Mouse (Mus musculus) B cell, adult 2 months (primary cell): ENCODE results near the gene Olfr54.
"Not testable (repeated sequence)": the region's sequence is repeated elsewhere in the genome, so short reads cannot be mapped to it uniquely, and the experiment has no call there.

Source experiments
- DNase-seq, 2 experiments: peaks; one replicate each; pipeline ENCODE4 v3.0.0; 2022

Olfr54 gene

DNA sequence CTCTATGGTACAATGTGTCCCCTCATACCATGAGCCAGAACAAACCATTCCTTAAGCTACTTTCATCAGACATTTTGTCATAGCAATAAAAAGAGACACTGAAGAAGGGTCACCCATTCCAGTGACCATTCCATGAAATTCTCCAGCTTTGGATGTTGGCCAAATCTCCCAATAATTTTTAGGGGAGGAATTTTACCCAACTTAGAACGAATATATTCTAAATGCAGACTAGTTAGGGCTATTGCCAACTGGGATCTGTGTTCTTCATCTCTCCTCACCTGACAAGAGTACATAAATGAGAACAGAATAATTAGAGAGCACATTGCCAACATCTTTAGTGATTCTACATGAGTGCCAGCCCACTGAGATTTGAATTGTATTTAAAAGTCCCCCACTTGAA, at the start of gene Olfr54:
Gene Olfr54, plus strand, starts transcription at position 301 of the 400 bp plus-strand sequence.
- no peak for DNase-seq

DNA sequence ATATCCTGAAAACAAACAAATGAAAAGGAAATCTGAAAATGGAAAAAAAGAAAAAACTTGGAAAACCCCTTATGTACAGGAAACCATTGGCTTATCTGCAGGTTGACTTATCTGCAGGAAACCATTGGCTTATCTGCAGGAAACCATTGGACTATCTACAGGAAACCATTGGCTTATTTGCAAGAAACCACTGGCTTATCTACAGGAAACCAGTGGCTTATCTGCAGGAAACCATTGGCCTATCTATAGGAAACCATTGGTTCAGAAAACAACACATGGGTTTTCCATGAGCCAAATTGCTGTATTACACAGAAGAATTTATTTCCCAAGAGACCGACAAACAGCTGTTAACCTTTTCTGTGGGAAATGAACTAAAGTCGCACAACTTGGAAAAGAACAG, 49.1 kb upstream of the Olfr54 start:
- no peak for DNase-seq

DNA sequence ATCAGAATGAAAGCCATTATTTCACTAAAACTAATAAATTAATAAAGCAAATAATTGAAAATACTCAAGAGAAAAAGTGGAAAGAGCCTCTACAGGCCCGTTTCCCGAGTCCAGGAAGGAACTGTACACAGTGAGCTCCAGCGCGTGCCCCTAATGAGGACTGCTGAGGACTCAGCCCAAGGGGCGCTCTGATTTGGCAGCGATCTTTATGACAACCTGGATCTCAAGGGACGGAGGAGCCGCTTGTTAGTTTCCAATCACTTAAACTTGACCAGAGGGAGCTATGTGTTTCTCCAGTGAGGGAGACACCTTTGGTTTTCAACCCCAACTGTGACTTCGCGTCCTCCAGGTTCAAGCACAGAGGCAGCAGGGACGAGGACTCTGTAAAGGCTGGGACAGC, 47.8 kb upstream of the Olfr54 start, which contains the start of gene Olfr1378:
Gene Olfr1378, plus strand, starts transcription at position 301 of the 400 bp plus-strand sequence.
- no peak for DNase-seq

DNA sequence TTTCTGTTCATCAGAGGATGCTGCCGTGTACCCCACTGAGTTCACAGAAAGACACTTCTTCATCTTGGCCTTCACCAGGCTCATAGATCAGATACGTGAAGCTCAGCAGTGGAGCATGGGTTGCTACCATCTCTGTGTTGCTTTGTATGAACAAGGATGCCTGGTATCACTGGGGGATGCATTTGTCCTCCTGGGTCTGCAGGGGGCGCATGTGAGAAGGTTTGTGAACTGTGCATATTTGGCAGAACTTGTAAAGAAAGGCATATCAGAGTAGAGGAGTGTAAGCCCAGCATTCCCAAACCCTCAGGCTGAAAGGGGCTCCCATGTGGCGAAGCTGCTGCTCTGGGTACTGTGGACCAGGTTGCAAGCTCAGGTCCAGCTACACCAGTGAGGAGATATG, 36.8 kb upstream of the Olfr54 start:
- DNase-seq = no peak

DNA sequence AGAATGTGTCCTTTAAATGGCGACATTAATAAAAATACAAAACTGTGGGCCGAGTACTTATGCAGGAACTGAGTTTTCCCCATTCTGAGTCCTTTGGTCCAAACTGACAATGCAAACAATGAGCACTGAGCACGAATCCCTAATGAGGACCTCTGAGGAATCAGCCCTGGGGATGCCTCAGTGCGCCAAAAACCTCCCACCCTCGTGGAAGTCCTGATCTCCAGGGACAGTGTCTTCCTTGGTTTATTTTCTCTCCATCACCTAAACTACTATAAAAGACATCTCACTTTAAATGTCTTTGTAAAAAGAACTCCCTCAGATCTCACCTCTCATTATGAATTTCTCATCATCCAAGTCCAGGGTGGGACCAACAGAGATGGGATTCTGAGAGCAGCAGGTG, 32.4 kb upstream of the Olfr54 start, which contains the start of gene Olfr1377:
Gene Olfr1377, plus strand, starts transcription at position 301 of the 400 bp plus-strand sequence.
- no peak for DNase-seq

DNA sequence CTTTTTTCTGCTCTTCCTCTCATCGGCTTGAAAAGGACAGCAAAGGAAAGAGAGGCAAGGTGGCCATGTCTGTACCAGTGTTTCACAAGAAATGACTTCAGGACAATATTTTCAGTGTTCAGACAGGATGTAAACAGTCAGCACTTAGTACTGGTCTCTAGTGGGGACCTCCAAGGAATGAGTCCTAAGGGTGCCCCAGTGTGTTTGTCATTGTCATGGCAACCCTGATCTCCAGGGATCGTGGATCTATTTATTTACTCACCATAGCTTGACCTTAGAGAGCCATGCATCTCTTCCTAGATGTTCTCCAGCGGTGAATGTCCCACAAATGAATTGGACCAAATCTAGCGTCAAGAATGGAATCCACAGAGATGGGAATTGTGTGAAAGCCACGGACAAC, 10.7 kb upstream of the Olfr54 start, which contains the start of gene Olfr51:
Gene Olfr51, plus strand, starts transcription at position 301 of the 400 bp plus-strand sequence.
- DNase-seq = no peak

DNA sequence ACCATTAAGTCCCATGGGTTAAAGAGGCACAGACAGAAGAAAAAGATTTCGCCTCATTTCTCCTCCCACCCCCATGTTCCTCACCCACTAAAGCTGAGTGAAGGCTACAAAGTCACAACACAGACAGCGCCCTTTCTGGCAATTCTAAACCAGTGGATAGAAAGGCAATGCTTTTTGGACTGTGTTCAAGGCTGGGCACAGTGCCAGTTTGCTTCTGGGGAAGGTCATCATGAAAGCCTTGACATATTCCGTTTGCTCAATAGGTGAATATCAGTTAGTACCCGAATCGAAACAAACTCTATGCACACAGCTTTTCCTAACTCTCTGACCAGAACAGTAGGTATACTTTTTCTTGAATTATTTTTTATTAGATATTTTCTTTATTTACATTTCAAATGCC, 2.2 kb upstream of the Olfr54 start:
- DNase-seq = no peak

DNA sequence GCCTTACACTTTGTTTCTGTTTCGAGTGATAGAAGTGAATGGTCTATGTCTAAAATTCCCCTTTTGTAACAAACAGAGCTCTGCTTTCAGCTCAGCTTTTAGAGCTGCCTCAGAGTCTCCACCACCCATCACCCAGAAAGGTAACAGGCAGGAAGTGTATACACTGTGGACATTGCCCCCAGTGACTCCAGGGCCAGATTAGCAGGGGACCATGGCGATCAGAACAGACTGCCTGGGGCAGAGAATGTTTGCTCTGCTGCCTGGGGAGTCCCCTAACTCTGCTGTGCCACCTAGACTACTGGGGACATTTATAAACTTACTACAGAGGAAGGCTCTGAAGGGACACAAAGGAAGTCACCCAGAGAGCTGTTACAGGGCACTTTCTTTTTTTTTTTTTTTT, 2.3 kb downstream of the Olfr54 start:
- DNase-seq = no peak

DNA sequence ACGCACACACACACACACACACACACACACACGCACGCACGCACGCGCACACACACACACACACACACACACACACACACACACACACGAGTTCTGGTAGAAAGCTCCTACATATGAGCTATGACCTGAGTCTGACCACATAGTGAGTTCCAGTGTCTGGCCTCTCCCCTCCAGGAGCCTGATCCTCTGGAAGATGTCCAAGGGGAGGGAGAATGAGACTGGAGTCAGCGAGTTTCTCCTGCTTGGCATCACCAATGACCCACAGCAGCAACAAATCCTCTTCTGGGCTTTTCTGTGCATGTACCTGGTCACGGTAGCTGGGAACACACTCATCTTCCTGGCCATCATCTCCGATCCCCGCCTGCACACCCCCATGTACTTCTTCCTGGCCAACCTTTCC, 12.8 kb downstream of the Olfr54 start:
- DNase-seq = not testable (repeated sequence)

DNA sequence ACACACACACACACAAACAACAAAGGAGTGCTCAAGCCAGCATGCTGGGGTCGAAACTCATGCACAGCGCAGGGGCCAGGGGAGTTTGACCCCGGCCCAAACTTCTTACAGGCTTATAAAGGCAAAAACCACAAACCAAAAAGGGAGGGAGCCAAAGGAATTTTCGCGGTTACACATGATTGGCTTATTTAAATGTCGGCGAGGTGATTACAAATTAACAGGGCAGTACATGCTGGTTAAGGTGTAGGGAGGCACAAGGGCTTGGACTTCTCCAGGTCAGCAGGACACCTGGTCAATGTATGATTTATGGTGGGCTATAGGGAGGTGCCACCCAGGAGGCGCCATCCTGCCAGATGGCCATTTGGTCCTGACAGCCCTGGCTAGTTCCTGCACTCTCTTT, 15.3 kb downstream of the Olfr54 start:
- not testable (repeated sequence) for DNase-seq

DNA sequence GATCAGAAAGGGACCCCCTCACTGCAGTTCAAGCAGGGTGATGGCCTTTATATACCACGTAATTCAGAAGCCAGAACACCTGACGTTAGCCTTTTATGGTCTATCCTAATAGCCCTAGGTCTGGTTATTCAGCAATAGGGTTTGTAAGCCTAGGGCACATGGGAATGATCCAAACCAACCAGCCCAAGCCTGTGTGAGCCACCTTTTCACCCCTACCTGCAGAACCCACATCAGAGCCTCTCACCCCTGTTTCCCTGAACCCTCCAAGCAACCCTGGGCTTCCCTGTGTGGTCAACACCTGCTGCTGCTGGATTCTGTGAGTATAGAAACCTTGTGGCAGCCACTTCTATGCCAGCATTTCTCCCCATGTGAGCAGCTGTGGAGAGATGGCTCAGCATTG, 16.2 kb downstream of the Olfr54 start:
- no peak for DNase-seq

DNA sequence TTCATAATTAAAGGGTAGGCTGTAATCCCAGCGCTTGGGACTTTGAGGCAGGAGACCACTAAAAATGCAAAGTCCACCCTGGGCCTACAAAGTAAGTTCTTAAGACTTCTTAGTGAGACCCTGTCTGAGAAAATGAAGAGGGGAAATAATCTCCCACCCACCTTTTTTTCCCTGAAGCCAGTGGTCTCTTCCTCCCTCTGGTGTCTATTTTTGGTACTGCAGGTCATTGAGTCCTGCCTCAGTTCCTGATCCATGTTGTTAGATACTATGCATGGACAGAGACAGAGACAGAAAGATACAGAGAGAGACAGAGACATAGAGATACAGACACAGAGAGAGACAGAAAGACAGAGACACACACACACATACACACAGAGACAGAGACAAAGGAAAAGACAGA, 18.8 kb downstream of the Olfr54 start:
- DNase-seq = peak; percentile 34 to 39

DNA sequence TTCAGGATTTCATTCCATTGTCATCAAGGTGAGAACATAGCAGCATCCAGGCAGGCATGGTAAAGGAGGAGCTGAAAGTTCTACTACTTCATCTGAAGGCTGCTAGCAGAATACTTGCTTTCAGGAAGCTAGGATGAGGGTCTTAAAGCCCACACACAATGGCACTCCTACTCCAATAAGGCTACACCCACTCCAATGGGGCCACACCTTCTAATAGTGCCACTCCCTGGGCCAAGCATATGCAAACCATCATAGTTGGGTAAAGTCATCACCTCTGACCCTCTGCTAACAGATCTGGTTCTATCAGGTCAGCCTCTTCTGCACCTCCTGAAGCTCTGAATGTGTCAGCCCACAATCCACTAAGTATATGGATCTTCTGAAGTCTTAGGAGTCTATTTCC, 20.1 kb downstream of the Olfr54 start:
- DNase-seq = not testable (repeated sequence)

DNA sequence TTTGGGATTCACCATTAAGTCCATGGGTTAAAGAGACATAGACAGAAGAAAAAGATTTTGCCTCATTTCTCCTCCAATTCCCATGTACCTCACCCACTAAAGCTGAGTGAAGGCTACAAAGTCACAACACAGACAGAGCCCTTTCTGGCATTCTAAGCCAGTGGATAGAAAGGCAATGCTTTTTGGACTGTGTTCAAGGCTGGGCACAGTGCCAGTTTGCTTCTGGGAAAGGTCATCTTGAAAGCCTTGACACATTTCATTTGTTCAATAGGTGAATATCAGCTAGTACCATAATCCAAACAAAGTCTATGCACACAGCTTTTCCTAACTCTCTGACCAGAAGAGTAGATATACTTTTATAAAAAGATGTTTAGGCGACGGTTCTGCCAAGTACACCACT, 21.9 kb downstream of the Olfr54 start:
- no peak for DNase-seq

DNA sequence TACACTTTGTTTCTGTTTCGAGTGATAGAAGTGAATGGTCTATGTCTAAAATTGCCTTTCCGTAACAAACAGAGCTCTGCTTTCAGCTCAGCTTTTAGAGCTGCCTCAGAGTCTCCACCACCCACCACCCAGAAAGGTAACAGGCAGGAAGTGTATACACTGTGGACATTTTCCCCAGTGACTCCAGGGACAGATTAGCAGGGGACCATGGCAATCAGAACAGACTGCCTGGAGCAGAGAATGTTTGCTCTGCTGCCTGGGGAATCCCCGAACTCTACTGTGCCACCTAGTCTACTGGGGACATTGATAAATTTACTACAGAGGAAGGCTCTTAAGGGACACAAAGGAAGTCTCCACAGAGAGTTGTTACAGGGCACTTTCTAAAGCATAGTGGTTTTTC, 30.7 kb downstream of the Olfr54 start:
- not testable (repeated sequence) for DNase-seq

DNA sequence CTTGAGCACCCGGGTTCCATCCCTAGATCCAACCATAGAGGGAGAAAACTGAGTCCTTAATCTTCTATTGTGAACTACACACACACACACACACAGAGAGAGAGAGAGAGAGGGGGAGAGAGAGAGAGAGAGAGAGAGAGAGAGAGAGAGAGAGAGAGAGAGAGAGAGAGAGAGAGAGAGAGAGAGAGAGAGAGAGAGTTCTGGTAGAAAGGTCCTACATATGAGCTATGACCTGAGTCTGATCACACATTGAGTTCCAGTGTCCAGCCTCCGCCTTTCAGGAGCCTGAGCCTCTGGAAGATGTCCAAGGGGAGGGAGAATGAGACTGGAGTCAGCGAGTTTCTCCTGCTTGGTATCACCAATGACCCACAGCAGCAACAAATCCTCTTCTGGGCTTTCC, 33.8 kb downstream of the Olfr54 start, which contains the start of gene Olfr1375:
Gene Olfr1375, plus strand, starts transcription at position 301 of the 400 bp plus-strand sequence.
- DNase-seq = not testable (repeated sequence)

DNA sequence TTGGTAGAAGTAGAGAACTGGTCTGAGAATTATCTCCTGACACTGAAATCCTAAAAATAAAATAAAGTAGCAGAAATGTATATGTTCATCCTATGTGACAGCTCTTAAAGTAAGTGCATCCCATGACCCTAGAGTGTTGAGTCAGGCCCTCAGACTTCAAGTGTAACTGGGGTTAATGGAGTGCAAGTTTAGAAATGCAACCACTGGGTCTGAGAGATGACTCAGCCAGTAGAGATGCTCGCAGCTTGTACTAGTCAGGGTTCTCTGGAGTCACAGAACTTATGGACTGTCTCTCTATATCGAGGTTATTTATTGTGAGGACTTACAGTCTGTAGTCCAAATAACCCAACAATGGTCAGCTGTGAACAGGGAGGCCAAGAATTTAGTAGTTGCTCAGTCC, 37.6 kb downstream of the Olfr54 start:
- DNase-seq = no peak

DNA sequence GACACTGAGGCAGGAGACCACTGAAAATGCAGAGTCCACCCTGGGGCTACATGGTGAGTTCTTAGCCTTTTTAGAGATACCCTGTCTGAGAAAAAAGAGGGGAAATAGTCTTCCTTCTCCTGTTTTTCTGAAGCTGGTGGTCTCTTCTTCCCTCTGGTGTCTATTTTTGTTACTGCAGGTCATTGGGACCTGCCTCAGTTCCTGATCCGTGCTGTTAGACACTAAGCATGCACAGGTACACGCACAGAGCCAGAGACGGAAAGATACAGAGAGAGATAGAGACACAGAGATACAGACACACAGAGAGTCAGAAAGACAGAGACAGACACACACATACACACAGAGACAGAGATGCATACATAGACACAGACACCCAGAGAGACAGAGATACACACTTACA, 39.2 kb downstream of the Olfr54 start:
- no peak for DNase-seq

DNA sequence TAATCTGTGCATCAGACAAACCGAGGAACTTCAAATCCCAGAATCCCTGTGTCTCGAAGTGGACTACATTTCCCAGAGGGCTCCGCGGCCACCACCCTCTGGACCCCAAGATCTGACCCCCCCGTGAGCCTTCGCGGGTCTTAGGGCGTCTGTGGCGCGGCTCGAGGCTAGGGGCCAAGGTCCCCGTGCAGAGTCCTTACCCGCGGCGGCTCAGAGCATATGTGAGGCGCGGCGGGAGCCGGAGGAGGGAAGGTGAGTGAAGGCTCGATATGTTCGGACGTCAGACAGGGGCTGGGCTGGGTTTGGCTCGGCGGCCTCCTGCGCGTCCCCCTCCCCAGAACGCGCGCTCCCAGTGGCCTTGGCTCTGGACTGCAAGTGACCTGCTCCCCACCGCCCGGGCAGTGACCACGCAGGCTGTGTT, 45.1 kb downstream of the Olfr54 start, which contains the start of gene Zfp354a:
Gene Zfp354a, plus strand, starts transcription at position 107 of the 421 bp plus-strand sequence.
- no peak for DNase-seq

DNA sequence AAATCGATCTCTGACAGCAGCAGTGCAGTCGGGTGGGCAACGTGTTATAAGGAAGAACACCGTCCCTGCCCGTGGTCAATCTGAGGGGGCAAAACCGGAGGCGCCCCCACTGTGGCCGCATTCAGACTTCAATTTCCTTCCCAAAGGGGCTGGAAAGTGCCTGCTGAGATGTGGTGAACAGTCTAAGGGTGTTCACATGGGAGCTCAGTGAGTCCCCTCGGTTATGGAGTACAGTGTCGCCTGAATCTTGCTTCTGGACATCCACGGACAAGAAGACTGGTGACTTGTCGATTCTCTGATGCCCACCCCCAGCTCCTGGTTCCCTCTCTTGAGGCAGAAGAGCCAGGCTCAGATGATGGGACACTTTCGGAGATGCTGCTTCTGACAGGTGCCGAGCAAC, 45.6 kb downstream of the Olfr54 start:
- no peak for DNase-seq

DNA sequence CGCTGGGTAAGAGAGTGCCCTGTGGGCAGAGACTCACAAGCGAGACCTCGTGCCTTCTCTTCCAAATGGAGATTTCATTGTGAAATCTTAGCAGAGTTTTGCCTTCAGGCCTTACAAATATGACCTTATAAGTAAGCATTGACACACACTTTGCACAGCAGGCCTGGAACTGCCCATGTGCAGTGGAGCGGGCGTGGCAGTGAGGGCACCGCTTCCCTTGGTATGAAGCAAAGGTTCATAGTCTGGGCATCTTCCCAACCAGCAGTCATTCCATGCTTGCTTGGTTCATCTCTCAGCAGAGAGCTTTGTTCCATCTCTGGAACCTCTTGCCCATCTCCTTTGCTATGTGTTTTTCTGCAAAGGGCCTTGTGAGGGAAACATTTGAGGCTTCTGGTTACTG, 46.9 kb downstream of the Olfr54 start:
- no peak for DNase-seq

DNA sequence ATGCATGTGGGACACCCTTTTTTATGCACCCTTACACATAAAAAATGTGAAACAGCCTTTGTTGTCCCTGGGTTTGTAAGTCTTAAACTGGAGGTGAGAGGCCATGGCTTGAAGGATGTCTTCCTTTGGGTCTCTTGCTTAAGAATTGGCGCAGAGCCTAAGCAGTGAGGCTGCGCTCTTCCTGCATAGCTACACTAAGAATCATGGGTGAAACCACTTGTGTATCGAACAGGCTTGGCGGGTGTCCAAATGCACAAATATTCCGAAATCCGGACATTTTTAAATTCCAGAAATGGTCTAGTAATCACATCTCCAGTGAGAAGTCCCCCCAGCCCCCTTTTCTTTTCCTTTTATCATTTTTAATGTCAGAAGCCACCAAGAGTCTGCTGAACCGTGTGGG, 49.2 kb downstream of the Olfr54 start:
- no peak for DNase-seq

DNA sequence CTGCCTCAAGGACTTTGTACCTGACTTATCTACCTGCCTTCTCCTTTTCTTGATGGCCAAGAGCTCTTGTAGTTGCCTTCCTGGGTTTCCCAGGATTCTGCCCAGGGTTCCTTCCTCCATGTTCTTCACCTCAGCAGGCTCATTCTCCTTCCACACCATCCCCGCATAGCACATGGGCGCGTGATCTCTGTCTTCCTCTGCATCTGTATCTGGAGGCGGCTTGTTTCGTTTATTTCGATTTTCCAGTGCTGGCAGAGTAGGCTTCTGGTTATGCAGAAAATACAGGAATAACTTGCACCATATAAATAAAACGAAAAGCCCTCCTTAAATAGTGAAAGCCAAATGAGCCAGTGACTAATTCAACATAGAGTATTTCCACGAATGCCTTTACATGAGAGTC, 49.8 kb downstream of the Olfr54 start:
- DNase-seq = no peak
